Mouse (Mus musculus) embryo, embryonic 10.5 days (tissue): Measurements from ENCODE around the gene Rnase1.
"Not testable (repeated sequence)": the region's sequence is repeated elsewhere in the genome, so short reads cannot be mapped to it uniquely, and the experiment has no call there.

Experiments used
- DNase-seq: peaks from one replicate; pipeline ENCODE4 v3.0.0-alpha.2; 2015; ENCODE audit warnings: low spot score

Rnase1 gene

GRCm38 (mm10) chr14:51146685-51147084, at the start of gene Rnase1:
Rnase1 (minus strand) TSS chr14:51146785.
- DNase-seq, result no peak

- no peak for DNase-seq
These were observed 49.1 kb upstream of the Rnase1 start for GRCm38 (mm10) chr14:51195681-51196080.

- DNase-seq, result not testable (repeated sequence)
These were observed 34.5 kb upstream of the Rnase1 start for GRCm38 (mm10) chr14:51181051-51181450.

GRCm38 (mm10) chr14:51173843-51174242, 27.3 kb upstream of the Rnase1 start:
- DNase-seq, result no peak

DNA sequence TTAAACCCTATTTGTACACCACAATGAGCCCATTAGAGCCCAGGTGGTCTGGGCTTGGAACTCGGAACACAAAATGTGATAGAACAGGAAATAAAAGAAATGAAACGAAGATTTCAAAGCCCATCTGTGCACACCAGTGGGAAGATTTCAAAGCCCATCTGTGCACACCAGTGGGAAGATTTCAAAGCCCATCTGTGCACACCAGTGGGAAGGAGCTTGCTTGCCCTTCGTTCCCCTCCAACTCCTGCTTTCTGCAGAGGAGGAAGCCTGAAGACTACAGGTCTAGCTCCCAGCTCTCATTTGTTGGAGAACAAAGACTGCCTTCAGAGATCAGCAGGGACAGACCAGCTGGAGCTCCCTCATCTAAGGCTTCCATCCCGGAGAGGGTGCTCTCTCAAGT, 26.4 kb upstream of the Rnase1 start:
- not testable (repeated sequence) for DNase-seq

- peak; percentile 77 for DNase-seq
These were observed 25.7 kb upstream of the Rnase1 start for GRCm38 (mm10) chr14:51172095-51172865.

GRCm38 (mm10) chr14:51166068-51166467, 19.5 kb upstream of the Rnase1 start:
- no peak for DNase-seq

- DNase-seq, result no peak
These were observed 18.9 kb upstream of the Rnase1 start for GRCm38 (mm10) chr14:51165435-51165834.

GRCm38 (mm10) chr14:51163323-51163722, 16.7 kb upstream of the Rnase1 start:
- not testable (repeated sequence) for DNase-seq

GRCm38 (mm10) chr14:51161976-51162375, 15.4 kb upstream of the Rnase1 start, which contains the start of gene Rnase2b:
Rnase2b (plus strand) TSS chr14:51162260.
- DNase-seq, result not testable (repeated sequence)

DNA sequence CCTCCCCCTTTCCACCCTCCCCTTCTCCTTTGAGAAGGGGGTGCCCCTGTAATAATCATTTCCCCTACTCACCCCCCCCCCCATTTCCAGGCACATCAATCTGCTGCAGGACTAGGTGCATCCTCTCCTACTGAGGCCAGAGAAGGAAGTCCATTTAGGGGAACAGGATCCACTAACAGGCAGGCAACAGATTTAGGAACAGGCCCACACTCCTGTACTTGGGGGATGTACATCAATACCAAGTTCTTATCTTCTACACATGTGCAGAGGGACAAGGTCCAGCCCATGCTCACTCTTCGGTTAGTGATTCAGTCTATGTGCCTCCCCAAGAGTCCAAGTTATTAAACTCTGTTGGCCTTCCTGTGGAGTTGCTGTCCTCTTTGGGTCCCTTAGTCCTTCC, 10.5 kb upstream of the Rnase1 start:
- no peak for DNase-seq

DNA sequence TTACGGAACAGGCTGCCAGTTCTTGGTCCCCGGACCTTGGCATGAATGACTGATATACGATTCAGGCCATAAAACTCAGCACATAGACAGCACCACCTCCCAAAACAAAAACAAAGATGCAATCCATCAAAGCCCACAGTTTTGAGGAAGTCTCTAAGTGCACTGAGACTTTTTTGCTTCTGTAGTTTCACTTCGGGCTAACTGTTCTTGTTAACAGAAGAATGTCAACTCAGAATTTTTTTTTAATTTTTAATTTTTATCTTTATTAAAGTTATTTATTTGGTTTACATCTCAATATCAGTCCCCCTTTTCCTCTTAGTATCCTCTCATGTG, 10.1 kb upstream of the Rnase1 start:
- no peak for DNase-seq

DNA sequence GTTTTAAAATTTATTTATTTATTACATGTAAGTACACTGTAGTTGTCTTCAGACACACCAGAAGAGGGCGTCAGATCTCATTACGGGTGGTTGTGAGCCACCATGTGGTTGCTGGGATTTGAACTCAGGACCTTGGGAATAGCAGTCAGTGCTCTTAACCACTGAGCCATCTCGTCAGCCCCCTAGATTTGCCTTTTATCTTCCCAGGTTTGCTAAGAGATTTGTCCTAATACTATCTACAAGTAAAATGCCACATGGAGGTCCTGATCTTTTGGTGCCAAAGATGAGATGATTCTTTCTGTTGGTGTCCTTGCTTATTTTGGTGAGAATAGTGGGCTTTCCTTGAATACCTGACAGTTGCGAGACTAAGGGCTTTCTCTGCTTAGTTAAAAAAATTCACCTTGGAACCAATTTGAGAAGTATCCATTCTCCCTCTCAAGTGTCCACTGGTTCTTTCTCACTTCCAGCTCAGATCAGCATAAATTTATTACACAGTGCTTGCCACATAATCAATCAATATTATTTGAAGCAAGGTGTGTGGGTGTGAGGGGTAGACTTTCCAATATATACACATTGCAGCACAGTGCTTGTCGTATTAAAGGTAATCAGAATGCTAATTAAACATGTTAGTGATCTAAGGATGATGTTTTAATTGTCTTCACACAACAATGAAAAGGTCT, 9.6 kb upstream of the Rnase1 start:
- no peak for DNase-seq

DNA sequence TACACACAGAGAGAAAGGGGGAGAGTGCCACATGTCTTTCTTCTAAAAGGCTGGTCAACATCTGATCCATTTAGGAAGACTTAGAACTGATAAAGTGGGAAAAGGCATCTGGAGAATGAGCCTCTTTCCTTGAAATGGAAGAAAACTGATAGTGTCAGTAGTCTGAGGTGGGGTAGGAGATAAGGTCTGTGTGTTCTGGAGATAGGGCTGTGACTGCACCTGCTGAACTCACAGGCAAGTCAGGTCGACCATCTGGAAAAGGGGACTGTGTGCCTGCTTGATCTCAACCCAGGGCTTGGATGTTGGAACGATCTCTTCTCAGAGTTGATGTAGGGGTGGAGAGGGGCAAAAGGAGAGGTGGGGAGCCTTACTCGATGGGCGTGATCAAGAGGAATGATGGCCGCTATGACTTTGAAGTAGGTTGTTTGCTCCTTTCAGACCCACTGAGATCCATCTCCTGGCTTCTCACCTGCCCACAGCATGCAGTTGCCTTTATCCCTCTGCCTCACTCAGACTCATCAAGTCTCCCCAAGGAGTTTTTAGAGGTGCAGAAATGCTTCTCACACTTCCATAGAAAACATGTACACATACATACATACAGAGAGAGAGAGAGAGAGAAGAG, 5.8 kb upstream of the Rnase1 start:
- no peak for DNase-seq

DNA sequence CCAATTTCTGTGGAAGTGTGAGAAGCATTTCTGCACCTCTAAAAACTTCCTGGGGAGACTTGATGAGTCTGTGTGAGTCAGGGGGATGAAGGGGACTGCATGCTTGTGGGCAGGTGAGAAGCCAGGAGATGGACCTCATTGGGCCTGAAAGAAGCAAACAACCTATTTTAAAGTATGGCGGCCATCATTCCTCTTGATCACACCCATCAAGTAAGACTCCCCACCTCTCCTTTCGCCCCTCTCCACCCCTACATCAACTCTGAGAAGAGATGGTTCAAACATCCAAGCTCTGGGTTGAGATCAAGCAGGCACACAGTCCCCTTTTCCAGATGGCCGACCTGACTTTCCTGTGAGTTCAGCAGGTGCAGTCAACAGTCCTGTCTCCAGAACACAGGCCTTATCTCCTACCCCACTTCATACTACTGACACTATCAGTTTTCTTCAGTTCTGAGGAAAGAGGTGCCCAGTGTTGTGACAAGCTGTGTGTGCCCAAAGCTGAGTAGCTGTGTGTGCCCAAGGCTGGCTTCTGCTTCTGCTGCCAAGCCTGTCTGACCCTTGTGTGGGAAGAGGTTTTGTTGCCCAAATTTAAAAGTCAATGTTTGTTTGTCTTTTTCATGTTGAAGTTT, 3.7 kb upstream of the Rnase1 start:
- DNase-seq, result no peak

- DNase-seq, result no peak
These were observed 2.6 kb upstream of the Rnase1 start for GRCm38 (mm10) chr14:51149164-51149563.

DNA sequence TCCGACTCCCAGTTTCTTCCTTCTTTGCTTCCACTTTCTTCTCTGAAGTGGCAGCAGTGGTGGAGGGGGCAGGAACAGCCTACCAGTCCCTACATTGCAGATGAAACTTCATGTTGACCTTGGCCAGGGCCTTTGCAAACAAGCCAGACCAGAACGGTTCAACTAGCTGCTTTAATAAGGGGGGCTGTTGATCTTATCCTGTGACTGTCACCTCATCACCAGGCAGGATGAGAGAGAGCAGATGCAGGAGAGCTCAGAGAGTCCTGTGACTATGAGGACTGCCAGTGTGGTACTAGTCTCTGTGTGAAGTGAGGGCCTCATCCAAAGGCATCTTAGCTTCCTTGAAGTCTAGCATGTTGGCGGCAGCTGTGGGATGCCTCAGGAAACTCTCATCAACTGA, 1.4 kb upstream of the Rnase1 start:
- DNase-seq, result no peak

DNA sequence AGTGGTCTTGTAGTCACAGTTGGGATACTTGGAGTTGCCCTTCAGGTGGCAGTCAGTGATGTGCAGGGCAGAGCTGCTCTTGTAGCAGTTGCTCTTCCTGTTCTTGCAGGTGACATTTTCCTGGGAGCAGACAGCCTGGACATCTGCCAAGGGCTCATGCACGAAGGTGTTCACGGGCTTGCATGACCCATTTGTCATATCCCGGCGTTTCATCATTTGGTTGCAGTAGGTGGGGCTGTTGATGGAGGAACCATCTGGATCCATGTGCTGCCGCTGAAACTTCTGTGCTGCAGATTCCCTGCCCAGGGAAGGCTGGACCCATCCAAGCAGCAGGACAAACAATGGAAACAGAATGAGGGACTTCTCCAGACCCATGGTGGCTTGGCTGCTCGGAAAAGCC, 1.1 kb downstream of the Rnase1 start:
- no peak for DNase-seq

DNA sequence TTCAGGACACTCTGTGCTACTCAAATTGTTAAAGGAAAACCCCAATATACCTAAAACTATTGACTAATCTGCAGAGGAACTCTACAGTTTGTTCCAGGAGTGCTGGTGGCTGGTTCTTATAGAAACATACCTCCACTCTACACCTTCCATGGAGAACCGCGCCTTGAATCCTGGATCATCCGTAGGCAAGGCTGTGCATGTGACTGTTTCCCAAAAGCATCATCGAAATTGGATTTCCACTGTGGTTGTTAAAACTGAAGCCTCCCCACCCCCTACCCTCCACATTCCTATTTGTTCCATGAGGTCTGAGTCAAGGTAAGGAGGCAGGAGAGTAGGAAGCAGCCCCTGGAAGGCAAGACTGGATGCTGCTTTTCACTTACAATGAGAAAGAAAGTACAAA, 2.1 kb downstream of the Rnase1 start:
- DNase-seq, result no peak

DNA sequence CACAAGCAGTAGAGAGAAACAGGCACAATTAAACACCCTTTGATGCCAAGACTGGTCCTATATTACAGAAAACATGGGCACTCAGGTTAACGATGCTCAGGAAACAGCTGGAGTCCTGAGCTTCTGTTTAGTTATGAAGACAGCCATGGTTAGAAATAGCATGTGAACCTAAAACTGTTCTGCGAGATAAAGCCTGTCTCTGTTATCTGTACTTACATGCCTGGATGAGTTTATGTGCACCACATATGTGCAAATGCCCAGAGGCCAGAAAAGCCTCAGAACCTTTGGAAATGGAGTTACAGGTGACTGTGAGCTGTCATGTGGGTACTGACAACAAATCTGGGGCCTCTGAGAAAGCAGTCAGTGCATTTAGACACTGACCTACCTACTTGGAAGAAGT, 2.6 kb downstream of the Rnase1 start:
- no peak for DNase-seq

- no peak for DNase-seq
These were observed 3.3 kb downstream of the Rnase1 start for GRCm38 (mm10) chr14:51143287-51143686.

GRCm38 (mm10) chr14:51142568-51142967, 4.0 kb downstream of the Rnase1 start:
- no peak for DNase-seq

DNA sequence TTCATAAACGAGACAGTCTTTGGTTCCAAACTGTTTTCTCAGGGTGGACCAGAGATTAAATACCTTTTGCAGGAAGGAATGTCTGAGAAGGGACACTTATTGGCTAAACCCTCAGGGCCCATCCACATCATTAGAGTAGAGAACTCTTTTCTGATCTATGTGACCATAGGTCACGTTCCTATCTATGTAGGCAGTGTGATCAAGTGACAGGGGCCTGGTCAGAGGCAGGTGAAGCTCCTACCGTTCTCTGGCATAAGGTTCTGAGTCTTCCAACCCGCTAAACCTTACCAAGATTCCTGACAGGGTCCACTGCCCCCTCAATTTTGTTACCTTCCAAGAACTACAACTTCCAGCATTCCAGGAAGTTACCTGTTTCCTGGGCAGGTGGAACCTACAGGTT, 4.5 kb downstream of the Rnase1 start:
- no peak for DNase-seq
